Mouse (Mus musculus) embryonic fibroblast, embryonic 13.5 days (primary cell): ENCODE measurements around the gene Acvr1.

ENCODE experiments used
- CTCF ChIP-seq: IDR thresholded peaks from 2 replicates; pipeline ENCODE4 v1.5.1; 2011; ENCODE audit warnings: mild to moderate bottlenecking, control low read depth, low read length, moderate library complexity, borderline replicate concordance; ENCODE audit not compliant: insufficient read depth
- POLR2A ChIP-seq: IDR thresholded peaks from 2 replicates; pipeline ENCODE4 v1.6.1; 2011; ENCODE audit warnings: low read depth, mild to moderate bottlenecking, control low read depth, low read length, moderate library complexity

GRCm38 (mm10) chr2:58510192-58510591 is 56.8 kb downstream of the Acvr1 start:
- TF ChIP-seq CTCF: no peak
- TF ChIP-seq POLR2A: no peak
